Mouse (Mus musculus) cortical plate, adult 2 months (tissue): ENCODE results near the gene Gab2.

Source experiments
- CTCF ChIP-seq: fragments of 200-500 bp; IDR thresholded peaks from 2 replicates; pipeline ENCODE4 v1.5.1; 2011; ENCODE audit warnings: mild to moderate bottlenecking, control low read depth, low read length; ENCODE audit not compliant: insufficient read depth; ENCODE audit errors: extremely low read depth
- POLR2A ChIP-seq: fragments of 200-500 bp; IDR thresholded peaks from 2 replicates; pipeline ENCODE4 v1.6.1; 2011; ENCODE audit warnings: mild to moderate bottlenecking, low read length, control low read depth; ENCODE audit not compliant: insufficient read depth; ENCODE audit errors: extremely low read depth

DNA sequence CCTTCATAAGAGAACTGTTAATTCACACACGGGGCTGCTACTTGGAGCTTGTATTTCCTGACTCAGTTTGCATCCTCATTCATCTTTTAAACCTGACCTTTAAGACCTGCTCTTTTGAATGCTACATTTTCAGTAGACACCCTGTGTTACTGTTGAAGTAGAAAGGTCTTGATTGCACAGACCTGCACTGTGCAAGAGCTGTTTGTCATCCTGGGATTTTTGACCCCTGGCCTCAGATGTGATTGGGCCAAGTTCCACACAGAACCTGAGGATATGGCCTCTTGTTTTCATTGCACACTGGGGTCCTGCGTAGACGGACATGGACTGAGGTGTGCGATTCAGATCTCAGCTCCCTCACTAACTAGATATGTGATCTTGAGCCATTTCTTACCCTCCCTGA is 257.2 kb downstream of the Gab2 start:
- no peak for TF ChIP-seq CTCF
- no peak for TF ChIP-seq POLR2A
